Mouse (Mus musculus) thymus, adult 2 months (tissue): ENCODE results near the gene Gm13289.

Source experiments
- CTCF ChIP-seq: fragments of 200-500 bp; IDR thresholded peaks from 2 replicates; pipeline ENCODE4 v1.5.1; 2012; ENCODE audit warnings: mild to moderate bottlenecking, control low read depth, low read length, moderate library complexity, borderline replicate concordance; ENCODE audit not compliant: control insufficient read depth, poor library complexity, insufficient read depth; ENCODE audit errors: extremely low read depth
- POLR2A ChIP-seq: fragments of 200-500 bp; IDR thresholded peaks from 2 replicates; pipeline ENCODE4 v1.6.1; 2012; ENCODE audit warnings: mild to moderate bottlenecking, low read length, control low read depth, moderate library complexity; ENCODE audit not compliant: control insufficient read depth, poor library complexity, insufficient read depth; ENCODE audit errors: extremely low read depth

DNA sequence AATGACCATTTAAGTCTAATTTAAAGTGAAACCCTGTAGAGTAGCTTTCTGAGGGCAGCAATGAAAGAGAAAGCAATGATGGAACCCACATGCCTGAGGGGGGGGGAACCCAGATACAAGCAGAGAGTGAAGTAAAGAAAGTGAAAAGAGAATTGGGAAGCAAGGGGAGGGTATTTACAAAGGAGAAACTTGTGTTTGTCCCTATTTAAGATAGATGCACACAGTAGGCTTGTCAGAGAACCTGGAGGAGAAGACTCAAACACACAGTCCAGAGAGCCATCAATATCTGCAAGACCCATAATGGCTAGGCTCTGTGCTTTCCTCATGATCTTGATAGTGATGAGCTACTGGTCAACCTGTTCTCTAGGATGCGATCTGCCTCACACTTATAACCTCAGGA, 42.9 kb downstream of the Gm13289 start, which contains the start of gene Ifna11:
- TF ChIP-seq POLR2A, result no peak
- no peak for TF ChIP-seq CTCF
